Mouse (Mus musculus) testis, adult 2 months (tissue): ENCODE data around the gene Fam84a.

Experiments used
- CTCF ChIP-seq: fragments of 200-500 bp; IDR thresholded peaks from 2 replicates; pipeline ENCODE4 v1.5.1; 2012; ENCODE audit warnings: low read depth, mild to moderate bottlenecking, inconsistent platforms, low read length, moderate library complexity; ENCODE audit not compliant: control insufficient read depth, insufficient read depth, insufficient replicate concordance
- POLR2A ChIP-seq: fragments of 200-500 bp; IDR thresholded peaks from 2 replicates; pipeline ENCODE4 v1.6.1; 2012; ENCODE audit warnings: low read depth, mild to moderate bottlenecking, inconsistent platforms, low read length, moderate library complexity; ENCODE audit not compliant: control insufficient read depth

DNA sequence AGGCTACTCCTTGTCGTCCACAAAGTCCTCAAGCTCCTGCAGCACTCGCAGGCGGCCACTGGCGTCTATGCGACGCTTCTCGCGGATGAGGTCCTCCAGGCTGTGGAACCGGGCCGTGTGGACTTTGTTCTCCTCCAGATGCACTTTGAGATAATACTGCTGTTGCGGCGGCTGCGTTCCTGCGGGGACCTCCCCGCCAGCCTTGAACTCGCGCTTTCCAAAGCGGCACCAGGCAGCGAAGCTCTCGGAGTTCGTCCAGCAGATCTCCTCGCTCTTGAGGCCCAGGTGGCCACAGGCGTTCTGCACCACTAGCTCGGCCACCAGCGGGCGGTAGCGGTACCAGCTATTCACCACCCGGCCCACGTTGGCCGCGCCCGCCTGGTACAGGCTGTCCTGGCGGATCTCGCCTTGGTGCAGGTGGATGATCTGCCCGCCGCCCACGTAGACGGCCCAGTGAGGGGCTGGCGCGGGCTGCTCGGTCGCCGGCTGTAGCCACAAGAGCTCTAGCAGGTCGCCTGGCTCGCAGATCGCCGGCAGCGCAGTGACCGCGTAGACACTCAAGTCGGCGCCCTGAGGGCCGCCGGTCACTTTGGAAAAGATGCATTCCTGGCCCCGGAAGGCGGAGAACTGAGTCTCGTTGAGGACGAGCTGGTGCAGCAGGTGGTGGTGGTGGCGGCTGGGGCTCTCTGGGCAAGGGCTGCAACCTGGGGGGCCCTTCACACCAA, 1.8 kb downstream of the Fam84a start:
- TF ChIP-seq CTCF (no peak), POLR2A (no peak)
